Mouse (Mus musculus) bone marrow, adult 2 months (tissue): ENCODE results near the gene Tamm41.

Source experiments
- CTCF ChIP-seq: fragments of 200-500 bp; IDR thresholded peaks from 2 replicates; pipeline ENCODE4 v1.5.1; 2011; ENCODE audit warnings: low read length, control low read depth; ENCODE audit not compliant: control insufficient read depth, insufficient read depth
- POLR2A ChIP-seq: fragments of 200-500 bp; IDR thresholded peaks from 2 replicates; pipeline ENCODE4 v1.6.1; 2011; ENCODE audit warnings: low read depth, mild to moderate bottlenecking, control low read depth, low read length, borderline replicate concordance; ENCODE audit not compliant: control insufficient read depth

DNA sequence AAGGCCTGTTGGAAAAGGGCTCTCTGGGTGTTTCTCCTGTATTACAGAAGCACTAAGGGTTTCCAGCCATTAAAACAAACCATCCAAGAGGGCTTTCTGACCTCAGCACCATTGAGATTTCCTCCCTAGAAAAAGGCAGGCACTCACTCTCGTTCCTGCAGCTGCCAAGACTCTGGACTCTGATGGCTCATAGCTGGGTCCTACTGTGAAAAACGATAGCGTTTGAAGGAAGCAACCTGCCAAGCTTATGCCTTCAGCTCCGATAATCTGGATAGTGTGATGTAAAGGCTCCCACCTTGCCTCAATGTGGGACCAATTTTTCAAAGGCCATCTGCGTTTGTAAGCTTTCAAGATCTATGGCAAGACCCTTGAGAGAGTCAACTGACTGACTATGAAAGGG, 43.6 kb downstream of the Tamm41 start:
- no peak for TF ChIP-seq POLR2A
- TF ChIP-seq CTCF, result no peak
